Mouse (Mus musculus) cerebellum, postnatal 14 days (tissue): ENCODE measurements around the gene Sec11a.

Source experiments
- DNase-seq, 2 experiments: peaks; one replicate each; pipeline ENCODE4 v3.0.0; 2021; ENCODE audit warnings: mixed read lengths in 2 of 2

Gene Sec11a

DNA sequence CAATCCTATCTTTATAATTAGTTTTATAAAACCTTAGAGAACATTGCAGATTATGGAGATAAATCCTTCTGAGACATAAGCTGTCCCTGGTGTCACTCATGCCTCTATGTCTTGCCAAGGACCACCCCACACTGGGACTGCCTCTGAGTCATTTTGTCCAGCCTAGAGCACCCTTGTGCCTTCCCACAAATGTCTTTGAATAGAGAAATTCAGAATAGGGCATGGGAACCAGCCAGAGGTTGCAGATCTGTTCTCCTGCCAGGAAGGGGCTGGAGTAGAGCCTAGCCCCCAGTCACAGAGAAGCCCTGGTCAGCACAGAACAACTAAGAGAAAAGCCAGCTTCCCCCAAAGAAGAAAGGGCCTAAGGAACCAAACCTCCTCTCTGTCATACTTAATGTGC lies 92.3 kb downstream of the Sec11a start:
- no peak for DNase-seq
